Mouse (Mus musculus) embryonic fibroblast, embryonic 13.5 days (primary cell): ENCODE measurements around the gene Psmb4. TPM values are rescaled to one million over a fixed set of nuclear protein-coding genes. Genes with fewer than 3 reads are reported as not detected.
A peak's percentile ranks its signal among the peaks of the same experiment; 100 is the strongest.

Experiments used
- H3K27ac ChIP-seq: 2 replicates; pipeline ENCODE4 v1.5.1; 2012; ENCODE audit warnings: low read length, control low read depth, inconsistent platforms; ENCODE audit not compliant: insufficient read depth
- H3K4me1 ChIP-seq: 2 replicates; pipeline ENCODE4 v1.6.1; 2011; ENCODE audit warnings: low read length; ENCODE audit not compliant: control insufficient read depth, insufficient read depth
- H3K4me3 ChIP-seq: 2 replicates; pipeline ENCODE4 v1.5.1; 2011; ENCODE audit warnings: mild to moderate bottlenecking, control low read depth, low read length; ENCODE audit not compliant: insufficient read depth
- CTCF ChIP-seq: IDR thresholded peaks from 2 replicates; pipeline ENCODE4 v1.5.1; 2011; ENCODE audit warnings: mild to moderate bottlenecking, control low read depth, low read length, moderate library complexity, borderline replicate concordance; ENCODE audit not compliant: insufficient read depth
- POLR2A ChIP-seq: IDR thresholded peaks from 2 replicates; pipeline ENCODE4 v1.6.1; 2011; ENCODE audit warnings: low read depth, mild to moderate bottlenecking, control low read depth, low read length, moderate library complexity
- polyA plus RNA-seq: library from polyadenylated mRNA; stranded (reverse); fragments of >200 nt; gene quantifications from 2 replicates; pipeline ENCODE4 v1.2.4, GENCODE M21; 2011; ENCODE audit warnings: low read depth; ENCODE audit not compliant: missing spikeins, insufficient read length

The Psmb4 gene
- polyA plus RNA-seq, 1 experiment = 236 TPM

DNA sequence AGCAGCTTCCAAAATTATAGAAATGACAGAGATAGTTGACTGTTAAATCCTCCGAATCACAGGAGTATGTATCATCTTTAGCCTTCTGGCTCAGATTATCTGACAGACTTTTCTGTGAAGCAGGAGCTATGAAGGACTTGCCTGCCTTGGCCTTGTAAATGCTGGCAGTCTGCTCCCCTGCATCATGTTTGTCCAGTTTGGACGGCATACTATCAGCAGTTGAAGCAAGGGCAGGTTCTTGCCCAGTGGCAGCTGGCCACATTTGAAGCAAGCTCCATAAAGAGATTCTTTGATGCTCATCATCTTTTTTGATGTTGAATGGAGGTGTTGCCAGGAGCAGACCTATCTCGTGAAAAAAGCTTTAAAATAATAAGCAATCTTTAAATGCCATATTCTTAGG is 7.3 kb upstream of the Psmb4 start:
- no peak for TF ChIP-seq CTCF
- no peak for TF ChIP-seq POLR2A
- no peak overlapping the region for H3K4me3 ChIP-seq
- H3K27ac ChIP-seq = no peak overlapping the region
- H3K4me1 ChIP-seq = no peaks in the 10 kb centered on the region

DNA sequence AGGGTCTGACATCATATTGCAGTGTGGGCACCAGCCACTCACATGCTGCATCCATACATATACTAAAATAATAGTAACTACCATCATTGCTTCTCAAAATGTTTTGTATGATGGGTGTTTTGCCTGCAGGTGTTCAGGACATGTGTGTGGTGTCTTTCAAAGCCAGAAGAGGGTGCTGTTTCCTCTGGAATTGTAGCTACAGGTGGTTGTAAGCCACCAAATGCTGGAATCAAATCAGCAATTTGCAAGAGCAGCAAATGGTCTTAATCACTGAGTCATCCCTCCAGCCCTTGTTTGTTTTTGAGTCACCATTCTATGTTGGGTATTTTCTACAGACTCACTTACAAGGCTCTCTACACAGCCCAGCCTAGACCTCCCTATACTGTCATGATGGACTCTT is 1.8 kb upstream of the Psmb4 start:
- no peak overlapping the region for H3K27ac ChIP-seq
- H3K4me3 ChIP-seq = no peak overlapping the region
- no peaks in the 10 kb centered on the region for H3K4me1 ChIP-seq
- TF ChIP-seq CTCF (no peak), POLR2A (no peak)

DNA sequence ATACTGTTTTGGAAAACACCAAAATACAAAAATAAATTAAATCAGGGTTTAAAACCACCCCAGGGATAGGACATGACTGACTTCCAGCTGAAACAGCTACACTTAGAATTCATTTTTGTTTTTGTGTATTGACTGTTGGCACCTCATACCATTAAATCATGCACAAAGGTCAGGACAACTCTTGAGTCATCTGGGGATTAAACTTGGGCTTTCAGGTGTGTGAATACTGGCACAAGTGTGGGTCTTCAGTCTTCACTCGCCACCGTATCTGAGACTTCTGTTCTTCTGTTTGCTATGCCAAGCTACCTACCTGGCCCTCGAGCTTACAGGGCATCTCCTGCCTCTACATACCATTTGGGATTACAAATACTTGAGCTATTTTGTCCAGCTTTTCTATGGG is 4.2 kb downstream of the Psmb4 start:
- H3K4me1 ChIP-seq = no peaks in the 10 kb centered on the region
- no peak overlapping the region for H3K4me3 ChIP-seq
- H3K27ac ChIP-seq = no peak overlapping the region
- TF ChIP-seq POLR2A (0 out of 2 replicates have a peak, but pooled peaks have one; percentile 3), CTCF (no peak)

DNA sequence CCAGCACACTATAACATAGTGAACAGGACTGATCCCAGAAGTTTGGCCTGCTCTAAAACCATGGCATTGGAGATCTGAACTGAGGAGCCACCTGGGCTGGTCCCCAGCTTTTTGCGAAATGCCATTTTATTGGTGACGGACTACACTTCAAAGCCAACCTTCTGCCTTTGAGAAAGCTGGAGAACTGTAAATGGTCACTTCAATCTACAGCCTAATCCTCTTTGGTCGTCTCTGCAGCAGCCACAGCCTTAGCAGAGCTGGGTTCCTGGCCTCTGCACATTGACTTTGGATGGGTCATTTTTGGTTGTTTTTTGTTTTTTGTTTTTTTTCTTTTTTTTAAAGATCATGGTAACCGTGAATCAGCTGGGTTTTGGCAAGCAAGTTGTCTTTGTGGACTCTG is 4.9 kb downstream of the Psmb4 start:
- Histone ChIP-seq H3K4me1 (no peaks in the 10 kb centered on the region), H3K4me3 (no peak overlapping the region), H3K27ac (no peak overlapping the region)
- TF ChIP-seq CTCF (no peak), POLR2A (no peak)

DNA sequence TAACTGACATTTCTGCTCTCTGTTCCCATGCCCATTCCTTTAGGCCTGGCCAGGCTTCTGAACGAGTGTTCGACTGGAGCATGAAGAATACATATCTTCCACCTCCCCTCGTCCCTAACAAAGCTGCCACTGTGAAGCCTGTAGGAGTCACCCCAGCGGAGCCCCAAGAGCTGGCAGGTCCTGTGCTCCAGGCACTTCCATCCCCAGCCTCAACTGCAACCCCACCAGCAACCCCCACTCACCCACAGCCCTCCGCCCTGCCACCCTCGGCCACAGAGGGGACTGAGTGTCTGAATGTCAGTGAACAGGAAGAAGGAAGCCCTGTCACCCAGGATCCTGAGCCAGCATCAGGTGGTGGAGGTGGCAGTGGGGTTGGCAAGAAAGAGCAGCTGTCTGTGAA is 8.1 kb downstream of the Psmb4 start:
- Histone ChIP-seq H3K4me1 (no peaks in the 10 kb centered on the region), H3K4me3 (no peak overlapping the region), H3K27ac (no peak overlapping the region)
- TF ChIP-seq CTCF = no peak
- no peak for TF ChIP-seq POLR2A

DNA sequence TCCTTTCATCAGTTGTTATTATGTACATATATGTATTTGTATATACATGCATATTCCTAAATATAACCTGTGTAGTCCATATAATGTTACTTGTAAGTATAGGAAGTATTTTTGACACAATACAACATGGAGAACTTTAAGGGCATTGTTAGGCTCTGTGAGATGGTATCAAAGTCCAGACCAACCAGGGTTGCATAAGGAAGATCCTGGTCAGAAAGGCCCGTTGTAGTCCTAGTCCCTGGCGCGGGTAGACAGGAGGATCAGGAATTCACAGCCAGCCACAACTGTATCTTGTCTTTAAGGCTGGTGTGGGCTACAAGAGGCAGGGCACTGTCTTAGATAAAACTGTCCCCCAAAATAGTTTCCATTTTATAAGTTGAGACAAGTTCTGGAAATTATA is 17.8 kb downstream of the Psmb4 start:
- no peak overlapping the region for H3K27ac ChIP-seq
- no peak overlapping the region for H3K4me3 ChIP-seq
- TF ChIP-seq CTCF = no peak
- H3K4me1 ChIP-seq = no peaks in the 10 kb centered on the region

DNA sequence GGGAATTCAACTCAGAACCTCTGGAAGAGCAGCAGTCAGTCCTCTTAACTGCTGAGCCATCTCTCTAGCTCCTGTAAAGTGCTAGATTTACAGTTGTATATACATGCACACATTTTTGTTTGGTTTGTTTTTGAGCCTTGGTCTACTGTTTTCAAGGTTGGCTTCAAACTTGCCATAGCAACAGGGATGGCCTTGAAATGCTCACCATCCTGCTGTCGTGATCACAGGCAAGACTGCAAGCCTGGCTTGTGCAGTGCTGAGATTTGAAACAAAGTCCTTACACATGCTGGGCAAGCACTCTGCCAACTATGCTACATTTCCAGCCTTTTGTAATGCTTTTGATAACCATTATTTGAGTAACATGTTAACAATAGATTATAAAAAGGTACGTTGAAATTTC is 27.3 kb downstream of the Psmb4 start:
- no peak overlapping the region for H3K4me3 ChIP-seq
- H3K27ac ChIP-seq = no peak overlapping the region
- H3K4me1 ChIP-seq = no peaks in the 10 kb centered on the region
- no peak for TF ChIP-seq CTCF
- no peak for TF ChIP-seq POLR2A

DNA sequence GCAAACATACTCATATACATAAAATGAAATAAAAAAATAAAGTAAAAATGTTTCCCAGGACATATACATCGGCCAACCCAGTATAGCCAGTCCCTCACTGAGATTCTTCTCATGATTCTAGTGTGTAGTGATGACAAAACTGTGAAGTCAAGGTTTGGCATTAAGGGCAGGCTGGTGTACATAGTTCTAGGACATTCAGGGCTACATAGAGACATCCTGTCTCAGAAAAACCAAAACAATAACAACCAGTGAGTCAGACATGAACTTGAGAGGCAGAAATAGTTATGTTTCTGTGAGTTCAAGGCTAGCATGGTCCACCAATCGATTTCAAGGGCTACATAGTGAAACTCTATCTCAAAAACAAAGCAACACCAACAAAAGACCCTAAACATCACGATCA is 34.5 kb downstream of the Psmb4 start:
- no peak for TF ChIP-seq CTCF
- TF ChIP-seq POLR2A = no peak
- Histone ChIP-seq H3K4me1 (no peaks in the 10 kb centered on the region), H3K4me3 (no peak overlapping the region), H3K27ac (no peak overlapping the region)

DNA sequence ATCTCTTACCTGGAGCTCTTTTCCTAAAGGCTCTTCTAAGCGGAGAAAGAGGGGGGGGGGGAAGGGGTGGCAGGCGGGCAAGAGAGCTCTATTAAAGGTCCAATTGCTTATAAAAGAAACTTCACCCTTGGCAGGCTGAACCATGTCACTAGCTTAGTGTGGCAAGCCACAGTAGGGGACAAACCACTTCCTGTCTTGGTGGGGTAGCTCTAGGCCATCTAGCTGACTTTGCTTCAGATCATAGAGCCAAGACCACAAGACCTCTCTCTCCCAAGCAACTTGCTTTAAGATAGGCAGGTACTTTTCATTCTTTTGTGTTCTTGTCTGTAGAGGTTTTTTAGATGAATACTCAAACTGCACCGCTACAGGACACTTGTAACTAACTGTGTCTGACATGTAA is 35.0 kb downstream of the Psmb4 start:
- TF ChIP-seq CTCF (no peak), POLR2A (no peak)
- no peaks in the 10 kb centered on the region for H3K4me1 ChIP-seq
- H3K27ac ChIP-seq = no peak overlapping the region
- no peak overlapping the region for H3K4me3 ChIP-seq

DNA sequence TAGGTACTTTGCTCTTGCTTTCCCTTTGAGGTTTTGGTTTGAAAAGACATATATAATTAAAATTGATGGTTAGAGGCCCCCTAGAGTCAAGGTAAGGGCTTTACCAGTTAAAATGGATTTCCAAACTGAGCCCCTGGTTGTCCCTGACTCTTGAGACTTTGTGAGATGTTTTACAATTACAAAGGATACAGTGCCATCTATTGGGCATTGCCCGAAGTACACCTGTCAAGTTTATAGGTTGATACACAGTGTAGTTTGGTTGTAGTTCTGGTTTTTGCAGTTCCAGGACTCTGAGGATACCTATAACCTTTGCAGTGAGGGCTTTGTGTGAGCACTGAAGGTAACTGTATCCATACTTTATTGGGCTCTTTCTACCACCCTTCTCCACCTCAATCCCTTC is 37.4 kb downstream of the Psmb4 start:
- no peak for TF ChIP-seq POLR2A
- no peak for TF ChIP-seq CTCF
- Histone ChIP-seq H3K27ac (no peak overlapping the region), H3K4me3 (no peak overlapping the region), H3K4me1 (no peaks in the 10 kb centered on the region)

DNA sequence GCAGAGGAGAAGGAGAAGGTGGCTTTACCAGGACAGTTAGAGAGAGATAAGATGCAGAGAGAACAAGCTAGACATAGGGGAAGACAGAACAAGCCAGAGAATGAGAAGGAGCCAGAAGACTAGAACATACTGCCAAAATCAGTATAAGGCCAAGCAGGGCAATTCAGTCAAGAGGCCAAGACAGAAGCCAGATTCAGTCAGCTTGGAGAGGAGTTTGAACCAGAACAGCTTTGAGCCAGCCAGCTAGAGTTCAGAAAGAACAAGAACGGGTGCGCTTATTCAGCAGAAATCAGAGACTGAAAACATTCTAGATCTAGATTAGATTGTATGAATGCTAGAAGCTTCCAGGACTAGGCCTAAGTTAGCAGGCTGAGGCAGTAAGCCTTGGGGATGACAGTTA is 39.4 kb downstream of the Psmb4 start:
- Histone ChIP-seq H3K4me1 (no peaks in the 10 kb centered on the region), H3K4me3 (no peak overlapping the region), H3K27ac (no peak overlapping the region; the same call in 1 of the 2 replicates)
- TF ChIP-seq POLR2A (no peak), CTCF (no peak)

DNA sequence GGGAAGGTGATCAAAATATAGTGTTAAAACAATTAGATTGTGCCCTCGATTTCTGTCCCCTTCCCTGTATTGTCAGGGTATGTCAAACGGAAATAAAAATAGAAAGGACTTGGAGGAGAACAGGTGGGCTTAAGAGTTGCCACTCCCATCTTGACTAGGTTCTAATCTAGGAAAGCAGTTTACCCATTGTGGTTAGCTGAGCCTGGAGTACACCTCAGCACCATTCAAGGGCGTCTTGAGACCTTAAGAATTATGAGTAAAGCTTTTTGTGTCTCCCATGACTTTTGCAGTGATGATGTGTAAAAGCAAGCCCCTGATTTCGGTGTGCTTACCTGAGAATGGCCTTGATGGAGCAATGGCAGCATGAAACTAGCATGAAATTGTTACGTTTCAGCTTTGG is 47.7 kb downstream of the Psmb4 start:
- H3K27ac ChIP-seq = no peak overlapping the region
- H3K4me3 ChIP-seq = peak overlapping the region; percentile 92; the same call in 1 of the 2 replicates
- peaks cover 3% of the 10 kb centered on the region; the same call in 1 of the 2 replicates for H3K4me1 ChIP-seq
- TF ChIP-seq POLR2A (no peak), CTCF (no peak)
